Mouse (Mus musculus) retina, adult 2 months (tissue): ENCODE data around the gene Gm14851.
"Not testable (repeated sequence)": the region's sequence is repeated elsewhere in the genome, so short reads cannot be mapped to it uniquely, and the experiment has no call there.

Experiments
- DNase-seq: peaks from one replicate; pipeline ENCODE4 v3.0.0-alpha.2; 2012; ENCODE audit warnings: low read depth, low spot score

Gm14851 gene

DNA sequence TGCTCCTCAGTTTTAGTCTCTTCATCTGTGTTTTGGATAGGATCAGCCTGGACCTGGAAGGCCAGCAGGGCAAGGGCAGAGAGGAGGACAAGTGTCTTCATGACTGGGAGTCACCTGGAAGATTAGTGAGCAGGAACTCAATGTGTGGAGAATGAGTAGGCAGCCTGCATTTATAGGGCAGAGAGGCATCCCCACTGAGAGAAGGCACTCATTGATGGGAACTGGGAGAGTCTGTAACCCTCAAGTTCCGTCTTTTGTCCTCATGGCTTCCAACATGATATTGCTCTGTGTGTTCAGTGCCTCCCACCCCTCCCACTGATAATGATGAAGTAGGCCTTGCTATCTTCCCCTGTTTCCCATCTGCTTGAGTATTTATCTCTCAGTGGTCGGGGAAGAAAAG is at the start of gene Gm14851:
Gm14851 (minus strand) TSS at position 101 of the 400 bp plus-strand sequence.
- DNase-seq: not testable (repeated sequence)

DNA sequence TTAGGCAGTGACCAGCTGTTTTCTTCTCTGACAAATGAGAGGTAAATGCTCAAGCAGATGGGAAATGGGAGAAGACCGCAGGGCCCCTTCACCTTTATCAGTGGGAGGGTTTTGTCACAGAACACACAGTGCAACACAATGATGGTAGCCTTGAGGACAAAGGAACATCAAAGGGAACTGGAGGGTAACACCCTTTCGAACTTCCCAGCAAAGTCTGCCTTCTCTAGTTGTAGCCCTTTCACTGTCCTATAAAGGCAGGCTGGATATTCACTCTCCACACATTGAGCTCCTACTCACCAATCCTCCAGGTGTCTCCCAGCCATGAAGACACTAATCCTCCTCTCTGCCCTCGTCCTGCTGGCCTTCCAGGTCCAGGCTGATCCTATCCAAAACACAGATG is 38.5 kb upstream of the Gm14851 start, which contains the start of gene Defa30:
Defa30 (plus strand) TSS at position 301 of the 400 bp plus-strand sequence.
- not testable (repeated sequence) for DNase-seq

DNA sequence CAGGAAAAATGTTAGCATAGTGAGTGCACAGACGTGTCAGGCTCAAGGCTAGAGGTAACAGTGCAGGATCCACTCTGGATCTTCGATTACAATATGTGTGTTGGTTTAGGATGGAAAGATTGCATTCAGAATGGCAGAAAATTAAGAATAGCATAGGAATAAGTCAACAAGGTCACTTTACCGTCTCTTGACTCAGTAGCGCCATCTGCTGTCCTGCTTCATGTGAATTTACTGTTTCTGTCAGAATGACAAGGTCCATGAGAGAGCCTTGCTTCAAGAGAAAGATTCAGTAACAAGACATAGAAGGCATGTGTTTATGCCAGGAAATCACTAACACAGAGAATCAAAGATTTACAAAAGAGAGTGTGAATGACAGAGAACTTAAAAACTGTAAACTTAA is 2.7 kb downstream of the Gm14851 start:
- DNase-seq: no peak

DNA sequence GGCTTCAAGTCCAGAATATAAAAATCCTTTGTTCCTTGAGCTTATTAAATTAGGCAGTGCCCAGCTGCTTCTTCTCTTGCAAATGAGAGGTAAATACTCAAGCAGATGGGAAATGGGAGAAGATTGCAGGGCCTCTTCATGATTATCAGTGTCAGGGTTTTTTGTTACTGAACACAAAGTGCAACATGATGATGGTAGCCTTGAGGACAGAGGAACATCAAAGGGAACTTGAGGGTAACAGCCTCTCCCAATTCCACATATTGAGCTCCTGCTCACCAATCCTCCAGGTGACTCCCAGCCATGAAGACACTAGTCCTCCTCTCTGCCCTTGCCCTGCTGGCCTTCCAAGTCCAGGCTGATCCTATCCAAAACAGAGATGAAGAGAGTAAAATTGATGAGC is 11.7 kb downstream of the Gm14851 start, which contains the start of gene Defa25:
Defa25 (plus strand) TSS at position 301 of the 400 bp plus-strand sequence.
- DNase-seq: not testable (repeated sequence)

DNA sequence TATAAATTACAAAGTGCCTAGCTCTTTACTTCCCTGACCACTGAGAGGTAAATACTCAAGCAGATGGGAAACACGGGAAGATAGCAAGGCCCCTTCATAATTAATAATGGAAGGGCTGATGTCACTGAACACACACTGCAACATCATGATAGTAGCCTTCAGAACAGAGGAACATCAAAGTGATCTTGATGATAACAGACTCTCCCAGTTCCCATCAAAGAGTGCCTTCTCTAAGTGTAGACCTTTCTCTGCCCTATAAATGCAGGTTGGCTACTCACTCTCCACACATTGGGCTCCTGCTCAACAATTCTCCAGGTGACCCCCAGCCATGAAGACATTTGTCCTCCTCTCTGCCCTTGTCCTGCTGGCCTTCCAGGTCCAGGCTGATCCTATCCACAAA is 31.1 kb downstream of the Gm14851 start, which contains the start of gene Defa35:
Defa35 (plus strand) TSS at position 301 of the 400 bp plus-strand sequence.
- DNase-seq: not testable (repeated sequence)

DNA sequence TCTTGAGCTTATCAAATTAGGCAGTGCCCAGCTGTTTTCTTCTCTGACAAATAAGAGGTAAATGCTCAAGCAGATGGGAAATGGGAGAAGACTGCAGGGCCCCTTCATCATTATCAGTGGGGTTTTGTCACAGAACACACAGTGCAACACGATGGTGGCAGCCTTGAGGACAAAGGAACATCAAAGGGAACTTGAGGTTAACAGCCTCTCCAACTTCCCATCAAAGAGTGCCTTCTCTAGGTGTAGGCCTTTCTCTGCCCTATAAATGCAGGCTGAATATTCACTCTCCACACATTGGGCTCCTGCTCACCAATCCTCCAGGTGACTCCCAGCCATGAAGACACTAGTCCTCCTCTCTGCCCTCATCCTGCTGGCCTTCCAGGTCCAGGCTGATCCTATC is 41.1 kb downstream of the Gm14851 start, which contains the start of gene Defa23:
Defa23 (plus strand) TSS at position 301 of the 400 bp plus-strand sequence.
- DNase-seq: not testable (repeated sequence)
